Mouse (Mus musculus): ENCODE data around the gene Ccdc169. TPM values are rescaled to one million over a fixed set of nuclear protein-coding genes. Genes with fewer than 3 reads are reported as not detected.

Ccdc169 gene
- polyA plus RNA-seq, 1 experiment from 2014 or later = 0.07 TPM

- no peaks in the 10 kb centered on the region for H3K9me3 ChIP-seq (replicated peaks)
- no peak overlapping the region for H3K4me2 ChIP-seq (replicated peaks)
- H3K36me3 ChIP-seq = peaks cover 89% of the 10 kb centered on the region
- ATAC-seq (ENCODE audit: insufficient number of reproducible peaks, low FRiP score, low TSS enrichment, low read depth) = no peak
- no peak overlapping the region for H3K27ac ChIP-seq (replicated peaks)
- no peak overlapping the region for H3K9ac ChIP-seq
- H3K4me3 ChIP-seq (replicated peaks) = no peak overlapping the region
- WGBS = 52% methylated on average over 4 of the region's 4 CpGs
- no peaks in the 10 kb centered on the region for H3K27me3 ChIP-seq
- H3K4me1 ChIP-seq = peaks cover 4% of the 10 kb centered on the region; the same call in 1 of the 2 replicates
Measured at GRCm38 (mm10) chr3:55123064-55123463, 14.1 kb upstream of the Ccdc169 start.

GRCm38 (mm10) chr3:55129181-55129692, 7.9 kb upstream of the Ccdc169 start:
- ATAC-seq (ENCODE audit: insufficient number of reproducible peaks, low FRiP score, low TSS enrichment, low read depth) = no peak
- no peaks in the 10 kb centered on the region for H3K27me3 ChIP-seq
- no peak overlapping the region for H3K4me3 ChIP-seq (replicated peaks)
- H3K4me1 ChIP-seq = no peaks in the 10 kb centered on the region
- no peak overlapping the region for H3K4me2 ChIP-seq (replicated peaks)
- no peak overlapping the region for H3K9ac ChIP-seq
- WGBS = 86% methylated on average over 4 of the region's 4 CpGs
- peaks cover 86% of the 10 kb centered on the region for H3K36me3 ChIP-seq
- no peak overlapping the region for H3K27ac ChIP-seq (replicated peaks)
- no peaks in the 10 kb centered on the region for H3K9me3 ChIP-seq (replicated peaks)

- no peak overlapping the region for H3K9ac ChIP-seq
Measured at GRCm38 (mm10) chr3:55131576-55132233, 5.4 kb upstream of the Ccdc169 start.

GRCm38 (mm10) chr3:55139837-55140236, 2.7 kb downstream of the Ccdc169 start:
- 92% methylated on average over 12 of the region's 12 CpGs for WGBS
- no peak for ATAC-seq (ENCODE audit: insufficient number of reproducible peaks, low FRiP score, low TSS enrichment, low read depth)
- Histone ChIP-seq H3K4me2 (replicated peaks) (no peak overlapping the region), H3K27me3 (no peaks in the 10 kb centered on the region), H3K4me1 (no peaks in the 10 kb centered on the region), H3K36me3 (peaks cover 37% of the 10 kb centered on the region), H3K9me3 (replicated peaks) (no peaks in the 10 kb centered on the region), H3K4me3 (replicated peaks) (no peak overlapping the region), H3K27ac (replicated peaks) (no peak overlapping the region), H3K9ac (no peak overlapping the region)

More at GRCm38 (mm10) chr3:55131576-55132233, 5.4 kb upstream of the Ccdc169 start:
- H3K36me3 ChIP-seq = peaks cover 87% of the 10 kb centered on the region
- ATAC-seq (ENCODE audit: insufficient number of reproducible peaks, low FRiP score, low TSS enrichment, low read depth) = no peak
- no peak overlapping the region for H3K4me2 ChIP-seq (replicated peaks)
- no peak overlapping the region for H3K4me3 ChIP-seq (replicated peaks)
- no peaks in the 10 kb centered on the region for H3K9me3 ChIP-seq (replicated peaks)
- WGBS = 80% methylated on average over 6 of the region's 6 CpGs
- no peaks in the 10 kb centered on the region for H3K4me1 ChIP-seq
- H3K27me3 ChIP-seq = no peaks in the 10 kb centered on the region
- H3K27ac ChIP-seq (replicated peaks) = no peak overlapping the region

GRCm38 (mm10) chr3:55141401-55141800, 4.3 kb downstream of the Ccdc169 start:
- Histone ChIP-seq H3K27me3 (no peaks in the 10 kb centered on the region), H3K4me1 (no peaks in the 10 kb centered on the region), H3K36me3 (peaks cover 24% of the 10 kb centered on the region), H3K4me2 (replicated peaks) (no peak overlapping the region), H3K9ac (no peak overlapping the region), H3K9me3 (replicated peaks) (no peaks in the 10 kb centered on the region), H3K27ac (replicated peaks) (no peak overlapping the region), H3K4me3 (replicated peaks) (no peak overlapping the region)
- WGBS = 75% methylated on average over 2 of the region's 2 CpGs
- no peak for ATAC-seq (ENCODE audit: insufficient number of reproducible peaks, low FRiP score, low TSS enrichment, low read depth)

GRCm38 (mm10) chr3:55144916-55145315, 7.8 kb downstream of the Ccdc169 start:
- no peak overlapping the region for H3K27ac ChIP-seq (replicated peaks)
- WGBS = 78% methylated on average over 4 of the region's 4 CpGs
- no peak for ATAC-seq (ENCODE audit: insufficient number of reproducible peaks, low FRiP score, low TSS enrichment, low read depth)

GRCm38 (mm10) chr3:55146441-55146840, 9.3 kb downstream of the Ccdc169 start:
- H3K4me1 ChIP-seq = no peaks in the 10 kb centered on the region
- H3K4me3 ChIP-seq (replicated peaks) = no peak overlapping the region
- 59% methylated on average over 6 of the region's 6 CpGs for WGBS
- H3K9ac ChIP-seq = no peak overlapping the region
- H3K27me3 ChIP-seq = no peaks in the 10 kb centered on the region
- no peaks in the 10 kb centered on the region for H3K36me3 ChIP-seq
- no peak overlapping the region for H3K4me2 ChIP-seq (replicated peaks)
- no peak overlapping the region for H3K27ac ChIP-seq (replicated peaks)
- no peaks in the 10 kb centered on the region for H3K9me3 ChIP-seq (replicated peaks)
- no peak for ATAC-seq (ENCODE audit: insufficient number of reproducible peaks, low FRiP score, low TSS enrichment, low read depth)

More at GRCm38 (mm10) chr3:55144916-55145315, 7.8 kb downstream of the Ccdc169 start:
- Histone ChIP-seq H3K4me2 (replicated peaks) (no peak overlapping the region), H3K36me3 (no peaks in the 10 kb centered on the region), H3K9me3 (replicated peaks) (no peaks in the 10 kb centered on the region), H3K9ac (no peak overlapping the region), H3K4me1 (no peaks in the 10 kb centered on the region), H3K4me3 (replicated peaks) (no peak overlapping the region), H3K27me3 (no peaks in the 10 kb centered on the region)

- ATAC-seq (ENCODE audit: insufficient number of reproducible peaks, low FRiP score, low TSS enrichment, low read depth) = no peak
- 96% methylated on average over 2 of the region's 2 CpGs for WGBS
- Histone ChIP-seq H3K27me3 (no peaks in the 10 kb centered on the region), H3K27ac (replicated peaks) (no peak overlapping the region), H3K36me3 (no peaks in the 10 kb centered on the region), H3K9me3 (replicated peaks) (no peaks in the 10 kb centered on the region), H3K9ac (no peak overlapping the region), H3K4me3 (replicated peaks) (no peak overlapping the region), H3K4me1 (no peaks in the 10 kb centered on the region), H3K4me2 (replicated peaks) (no peak overlapping the region)
Measured at GRCm38 (mm10) chr3:55147156-55147555, 10.0 kb downstream of the Ccdc169 start.

- Histone ChIP-seq H3K4me1 (no peaks in the 10 kb centered on the region), H3K27ac (replicated peaks) (no peak overlapping the region), H3K4me3 (replicated peaks) (no peak overlapping the region), H3K4me2 (replicated peaks) (no peak overlapping the region), H3K27me3 (no peaks in the 10 kb centered on the region), H3K9me3 (replicated peaks) (no peaks in the 10 kb centered on the region), H3K9ac (no peak overlapping the region), H3K36me3 (no peaks in the 10 kb centered on the region)
- WGBS = 24% methylated on average over 3 of the region's 3 CpGs
- ATAC-seq (ENCODE audit: insufficient number of reproducible peaks, low FRiP score, low TSS enrichment, low read depth) = no peak
Measured at GRCm38 (mm10) chr3:55148091-55148490, 11.0 kb downstream of the Ccdc169 start.

GRCm38 (mm10) chr3:55151656-55152433, 14.7 kb downstream of the Ccdc169 start:
- no peak for ATAC-seq (ENCODE audit: insufficient number of reproducible peaks, low FRiP score, low TSS enrichment, low read depth)
- 42% methylated on average over 7 of the region's 7 CpGs for WGBS
- Histone ChIP-seq H3K27me3 (no peaks in the 10 kb centered on the region), H3K4me1 (no peaks in the 10 kb centered on the region), H3K4me2 (replicated peaks) (no peak overlapping the region), H3K36me3 (no peaks in the 10 kb centered on the region), H3K27ac (replicated peaks) (no peak overlapping the region), H3K4me3 (replicated peaks) (no peak overlapping the region), H3K9me3 (replicated peaks) (no peaks in the 10 kb centered on the region), H3K9ac (no peak overlapping the region)

GRCm38 (mm10) chr3:55152673-55153334, 15.7 kb downstream of the Ccdc169 start:
- Histone ChIP-seq H3K9ac (no peak overlapping the region), H3K9me3 (replicated peaks) (no peaks in the 10 kb centered on the region), H3K36me3 (no peaks in the 10 kb centered on the region), H3K4me3 (replicated peaks) (no peak overlapping the region), H3K27me3 (no peaks in the 10 kb centered on the region), H3K4me1 (no peaks in the 10 kb centered on the region), H3K4me2 (replicated peaks) (no peak overlapping the region), H3K27ac (replicated peaks) (no peak overlapping the region)
- 52% methylated on average over 6 of the region's 6 CpGs for WGBS
- no peak for ATAC-seq (ENCODE audit: insufficient number of reproducible peaks, low FRiP score, low TSS enrichment, low read depth)

Measured in embryonic facial prominence, embryonic 15.5 days (tissue).